Mouse (Mus musculus): ENCODE results near the gene Sgpp2.

Gene Sgpp2

GRCm38 (mm10) chr1:78310021-78310752 is at the start of gene Sgpp2:
TSS of gene Sgpp2 (plus strand) at chr1:78310345.
- no peak for DNase-seq (ENCODE audit: low read depth, low spot score)

GRCm38 (mm10) chr1:78267519-78267918 is 42.6 kb upstream of the Sgpp2 start:
- DNase-seq (ENCODE audit: low read depth, low spot score) = no peak

- DNase-seq (ENCODE audit: low read depth, low spot score) = no peak
Measured at GRCm38 (mm10) chr1:78272915-78273314, 37.2 kb upstream of the Sgpp2 start.

- DNase-seq (ENCODE audit: low read depth, low spot score) = no peak
Measured at GRCm38 (mm10) chr1:78279128-78279527, 31.0 kb upstream of the Sgpp2 start.

- DNase-seq (ENCODE audit: low read depth, low spot score) = no peak
Measured at GRCm38 (mm10) chr1:78292397-78292796, 17.7 kb upstream of the Sgpp2 start.

- no peak for DNase-seq (ENCODE audit: low read depth, low spot score)
Measured at GRCm38 (mm10) chr1:78299670-78300225, 10.4 kb upstream of the Sgpp2 start.

GRCm38 (mm10) chr1:78308688-78309087 is 1.5 kb upstream of the Sgpp2 start:
- DNase-seq (ENCODE audit: low read depth, low spot score) = no peak

GRCm38 (mm10) chr1:78309280-78309679 is 865 bp upstream of the Sgpp2 start:
- no peak for DNase-seq (ENCODE audit: low read depth, low spot score)

- DNase-seq (ENCODE audit: low read depth, low spot score) = no peak
Measured at GRCm38 (mm10) chr1:78310861-78311341, 756 bp downstream of the Sgpp2 start.

- no peak for DNase-seq (ENCODE audit: low read depth, low spot score)
Measured at GRCm38 (mm10) chr1:78311482-78311881, 1.3 kb downstream of the Sgpp2 start.

GRCm38 (mm10) chr1:78312917-78313316 is 2.8 kb downstream of the Sgpp2 start:
- no peak for DNase-seq (ENCODE audit: low read depth, low spot score)

- no peak for DNase-seq (ENCODE audit: low read depth, low spot score)
Measured at GRCm38 (mm10) chr1:78313961-78314360, 3.8 kb downstream of the Sgpp2 start.

GRCm38 (mm10) chr1:78318089-78318760 is 8.1 kb downstream of the Sgpp2 start:
- DNase-seq (ENCODE audit: low read depth, low spot score) = no peak

- no peak for DNase-seq (ENCODE audit: low read depth, low spot score)
Measured at GRCm38 (mm10) chr1:78320291-78320690, 10.1 kb downstream of the Sgpp2 start.

- DNase-seq (ENCODE audit: low read depth, low spot score) = no peak
Measured at GRCm38 (mm10) chr1:78322098-78322778, 12.1 kb downstream of the Sgpp2 start.

GRCm38 (mm10) chr1:78322844-78323243 is 12.7 kb downstream of the Sgpp2 start:
- no peak for DNase-seq (ENCODE audit: low read depth, low spot score)

- DNase-seq (ENCODE audit: low read depth, low spot score) = no peak
Measured at GRCm38 (mm10) chr1:78324044-78324443, 13.9 kb downstream of the Sgpp2 start.

- DNase-seq (ENCODE audit: low read depth, low spot score) = no peak
Measured at GRCm38 (mm10) chr1:78325851-78326250, 15.7 kb downstream of the Sgpp2 start.

- DNase-seq (ENCODE audit: low read depth, low spot score) = no peak
Measured at GRCm38 (mm10) chr1:78328646-78329045, 18.5 kb downstream of the Sgpp2 start.

GRCm38 (mm10) chr1:78329861-78330260 is 19.7 kb downstream of the Sgpp2 start:
- no peak for DNase-seq (ENCODE audit: low read depth, low spot score)

- no peak for DNase-seq (ENCODE audit: low read depth, low spot score)
Measured at GRCm38 (mm10) chr1:78330620-78331158, 20.5 kb downstream of the Sgpp2 start.

GRCm38 (mm10) chr1:78337726-78338125 is 27.6 kb downstream of the Sgpp2 start:
- no peak for DNase-seq (ENCODE audit: low read depth, low spot score)

Data from c-Kit-negative CD71-positive TER-119-positive erythroid progenitor cells, embryonic 14.5 days (primary cell).